Mouse (Mus musculus) limb, embryonic 11.5 days (tissue): Measurements from ENCODE around the gene Gm15319. TPM values are rescaled to one million over a fixed set of nuclear protein-coding genes. Genes with fewer than 3 reads are reported as not detected.
"Not testable (repeated sequence)": the region's sequence is repeated elsewhere in the genome, so short reads cannot be mapped to it uniquely, and the experiment has no call there.

Experiments
- ATAC-seq: fragments of 200-750 bp; cut with Nextera tagmentation; 2 replicates; pipeline ENCODE4 v1.8.0; 2017; ENCODE audit warnings: low read depth; ENCODE audit not compliant: insufficient number of reproducible peaks, low FRiP score, low TSS enrichment
- DNase-seq: peaks from one replicate; pipeline ENCODE4 v3.0.0-alpha.2; 2015; ENCODE audit warnings: low spot score
- H3K27ac ChIP-seq: fragments of 300-500 bp; sonication (generic); replicated peaks from 2 replicates; pipeline ENCODE4 v1.5.1; 2014; ENCODE audit warnings: low read depth, mild to moderate bottlenecking, low read length
- H3K27me3 ChIP-seq: fragments of 300-500 bp; sonication (generic); 2 replicates; pipeline ENCODE4 v1.6.1; 2014; ENCODE audit warnings: mild to moderate bottlenecking, low read length, mixed read lengths; ENCODE audit not compliant: control insufficient read depth, insufficient read depth
- H3K36me3 ChIP-seq: fragments of 300-500 bp; sonication (generic); 2 replicates; pipeline ENCODE4 v1.6.1; 2014; ENCODE audit warnings: mild to moderate bottlenecking, low read length, moderate library complexity, mixed read lengths; ENCODE audit not compliant: control insufficient read depth, insufficient read depth
- H3K4me1 ChIP-seq: fragments of 300-500 bp; sonication (generic); 2 replicates; pipeline ENCODE4 v1.6.1; 2014; ENCODE audit warnings: low read length, mixed read lengths; ENCODE audit not compliant: control insufficient read depth, insufficient read depth
- H3K4me2 ChIP-seq: fragments of 300-500 bp; sonication (generic); 2 replicates; pipeline ENCODE4 v1.6.1; 2014; ENCODE audit warnings: low read depth, mild to moderate bottlenecking, moderate library complexity; ENCODE audit not compliant: severe bottlenecking
- H3K4me3 ChIP-seq: fragments of 300-500 bp; sonication (generic); 2 replicates; pipeline ENCODE4 v1.5.1; 2014; ENCODE audit warnings: low read depth, low read length
- H3K9ac ChIP-seq: fragments of 300-500 bp; sonication (generic); 2 replicates; pipeline ENCODE4 v1.6.1; 2014; ENCODE audit warnings: mild to moderate bottlenecking, low read length
- H3K9me3 ChIP-seq: fragments of 300-500 bp; sonication (generic); 2 replicates; pipeline ENCODE4 v1.6.1; 2016; ENCODE audit warnings: low read length; ENCODE audit not compliant: control insufficient read depth
- WGBS: fragments of 180-500 bp; shearing (Covaris S2); extraction: QIAGEN DNeasy Blood & Tissue Kit; methylation state at CpG from one replicate; pipeline ENCODE4 v1.1.7; 2014; 5-methylcytosine and 5-hydroxymethylcytosine counted together
- polyA plus RNA-seq: library from polyadenylated mRNA; unstranded; fragments of >200 nt; fragmentation: Nextera tagmentation; extraction: Ambion mirVana; gene quantifications from 2 replicates; pipeline ENCODE4 v1.2.1, GENCODE M21; 2014

Gene Gm15319
- polyA plus RNA-seq, 1 experiment from 2014 or later, result not detected

GRCm38 (mm10) chr8:20356386-20356785, 6.6 kb downstream of the Gm15319 start:
- H3K4me1 ChIP-seq, H3K27ac ChIP-seq, H3K9ac ChIP-seq, H3K9me3 ChIP-seq, H3K4me3 ChIP-seq, ATAC-seq, H3K36me3 ChIP-seq, H3K27me3 ChIP-seq, DNase-seq, H3K4me2 ChIP-seq: not testable (repeated sequence)
- 80% methylated on average over 5 of the region's 5 CpGs for WGBS

- ATAC-seq, H3K27ac ChIP-seq, H3K36me3 ChIP-seq, H3K4me2 ChIP-seq, H3K4me1 ChIP-seq, H3K9me3 ChIP-seq, DNase-seq, H3K4me3 ChIP-seq, H3K27me3 ChIP-seq, H3K9ac ChIP-seq: not testable (repeated sequence)
- 98% methylated on average over 1 of the region's 3 CpGs for WGBS
Observed at GRCm38 (mm10) chr8:20353579-20353978, 9.4 kb downstream of the Gm15319 start.

GRCm38 (mm10) chr8:20302759-20303158, 60.3 kb downstream of the Gm15319 start:
- H3K4me1 ChIP-seq, H3K36me3 ChIP-seq, H3K4me3 ChIP-seq, H3K9me3 ChIP-seq, H3K4me2 ChIP-seq, H3K9ac ChIP-seq, H3K27me3 ChIP-seq, DNase-seq, H3K27ac ChIP-seq, ATAC-seq: not testable (repeated sequence)
- 96% methylated on average over 5 of the region's 6 CpGs for WGBS

GRCm38 (mm10) chr8:20300042-20300441, 63.0 kb downstream of the Gm15319 start:
- H3K27ac ChIP-seq, ATAC-seq, H3K9ac ChIP-seq, H3K4me2 ChIP-seq, H3K27me3 ChIP-seq, H3K4me3 ChIP-seq, DNase-seq, H3K9me3 ChIP-seq, H3K36me3 ChIP-seq, H3K4me1 ChIP-seq: not testable (repeated sequence)
- 83% methylated on average over 4 of the region's 4 CpGs for WGBS

- H3K36me3 ChIP-seq, H3K4me2 ChIP-seq, H3K27me3 ChIP-seq, H3K4me3 ChIP-seq, H3K9me3 ChIP-seq, H3K27ac ChIP-seq, H3K4me1 ChIP-seq, ATAC-seq, H3K9ac ChIP-seq: not testable (repeated sequence)
- peak; percentile 12 for DNase-seq
- 84% methylated on average over 12 of the region's 13 CpGs for WGBS
Observed at GRCm38 (mm10) chr8:20297939-20298505, 65.0 kb downstream of the Gm15319 start.

GRCm38 (mm10) chr8:20296803-20297702, 66.0 kb downstream of the Gm15319 start:
- H3K27ac ChIP-seq, H3K4me1 ChIP-seq, H3K27me3 ChIP-seq, H3K9me3 ChIP-seq, H3K36me3 ChIP-seq: not testable (repeated sequence)
- DNase-seq (peak; percentile 82), ATAC-seq (peak; percentile 91)
- Histone ChIP-seq H3K9ac (peak overlapping the region; percentile 90), H3K4me2 (peak overlapping the region; percentile 50), H3K4me3 (peak overlapping the region; percentile 74)
- WGBS, result 9% methylated on average over 38 of the region's 73 CpGs

GRCm38 (mm10) chr8:20295881-20296280, 67.1 kb downstream of the Gm15319 start:
- DNase-seq, H3K27ac ChIP-seq, H3K4me3 ChIP-seq, H3K36me3 ChIP-seq, H3K27me3 ChIP-seq, H3K4me2 ChIP-seq, ATAC-seq, H3K9ac ChIP-seq, H3K9me3 ChIP-seq, H3K4me1 ChIP-seq: not testable (repeated sequence)
- WGBS, result 91% methylated on average over 2 of the region's 4 CpGs

GRCm38 (mm10) chr8:20294826-20295225, 68.2 kb downstream of the Gm15319 start:
- not testable (repeated sequence) for H3K4me2 ChIP-seq, DNase-seq, H3K36me3 ChIP-seq, H3K9me3 ChIP-seq, H3K27ac ChIP-seq, H3K27me3 ChIP-seq, H3K4me1 ChIP-seq, H3K4me3 ChIP-seq, ATAC-seq, H3K9ac ChIP-seq
- 90% methylated on average over 3 of the region's 4 CpGs for WGBS
